Mouse (Mus musculus): ENCODE data around the gene Fut2. TPM values are rescaled to one million over a fixed set of nuclear protein-coding genes. Genes with fewer than 3 reads are reported as not detected.
"Not testable (repeated sequence)": the region's sequence is repeated elsewhere in the genome, so short reads cannot be mapped to it uniquely, and the experiment has no call there.

The Fut2 gene
- polyA plus RNA-seq, 1 experiment = 0.09 TPM

DNA sequence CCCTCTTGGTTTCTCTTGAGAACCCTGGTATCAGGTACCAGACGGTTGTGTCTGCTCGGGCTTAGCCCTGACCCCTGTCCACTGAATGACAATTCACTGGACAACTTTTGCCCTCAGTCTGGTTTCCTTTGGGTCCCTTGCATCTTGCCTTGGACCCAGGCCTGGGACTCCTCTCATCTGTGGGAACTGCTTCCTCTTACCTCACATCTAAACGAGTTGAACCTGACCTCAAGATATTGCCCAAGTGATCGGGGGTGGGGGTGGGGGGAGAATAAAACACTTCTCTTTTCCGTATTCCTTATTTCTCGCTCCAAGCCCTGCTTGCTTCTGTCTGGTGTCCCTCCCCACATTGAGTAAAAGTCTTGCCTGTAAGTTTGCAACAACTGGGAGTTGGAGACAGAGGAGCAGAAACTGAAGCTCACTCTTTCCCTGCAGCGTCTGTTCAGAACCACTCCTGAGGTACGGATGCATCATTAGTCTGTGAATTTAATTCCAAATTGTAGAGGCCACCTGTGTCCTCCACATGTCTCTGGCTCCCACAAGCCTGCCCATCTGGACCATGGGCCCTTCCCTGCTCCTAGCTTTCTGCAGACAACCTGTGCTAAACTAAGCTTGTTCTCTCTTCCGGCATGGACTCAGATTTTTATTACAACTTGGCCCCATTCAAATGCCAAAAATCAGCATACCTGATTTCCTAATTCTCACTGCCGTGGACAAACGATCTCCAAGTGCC, 5.3 kb downstream of the Fut2 start:
- no peak overlapping the region for H3K4me3 ChIP-seq (replicated peaks)
- H3K36me3 ChIP-seq (ENCODE audit: control insufficient read depth) = no peaks in the 10 kb centered on the region

GRCm38 (mm10) chr7:45654424-45655047, 11.7 kb downstream of the Fut2 start:
- no peak overlapping the region for H3K4me3 ChIP-seq (replicated peaks)
- no peaks in the 10 kb centered on the region for H3K9me3 ChIP-seq (ENCODE audit: control insufficient read depth, low read length)
- H3K27me3 ChIP-seq (ENCODE audit: control insufficient read depth) = no peaks in the 10 kb centered on the region
- H3K4me1 ChIP-seq (ENCODE audit: control insufficient read depth) = peaks cover 5% of the 10 kb centered on the region
- H3K36me3 ChIP-seq (ENCODE audit: control insufficient read depth) = no peaks in the 10 kb centered on the region
- no peak for TF ChIP-seq TAL1 (IDR thresholded peaks at IDR 0.05; ENCODE audit: low read length)
- TF ChIP-seq GATA1 (IDR thresholded peaks at IDR 0.05; ENCODE audit: low read length) = no peak

More for the DNA sequence above, 5.3 kb downstream of the Fut2 start:
- peaks cover 4% of the 10 kb centered on the region; the same call in 1 of the 2 replicates for H3K27me3 ChIP-seq (ENCODE audit: control insufficient read depth)
- H3K9me3 ChIP-seq (ENCODE audit: control insufficient read depth, low read length) = no peaks in the 10 kb centered on the region
- H3K4me1 ChIP-seq (ENCODE audit: control insufficient read depth) = no peaks in the 10 kb centered on the region
- no peak for TF ChIP-seq GATA1 (IDR thresholded peaks at IDR 0.05; ENCODE audit: low read length)
- no peak for TF ChIP-seq TAL1 (IDR thresholded peaks at IDR 0.05; ENCODE audit: low read length)

DNA sequence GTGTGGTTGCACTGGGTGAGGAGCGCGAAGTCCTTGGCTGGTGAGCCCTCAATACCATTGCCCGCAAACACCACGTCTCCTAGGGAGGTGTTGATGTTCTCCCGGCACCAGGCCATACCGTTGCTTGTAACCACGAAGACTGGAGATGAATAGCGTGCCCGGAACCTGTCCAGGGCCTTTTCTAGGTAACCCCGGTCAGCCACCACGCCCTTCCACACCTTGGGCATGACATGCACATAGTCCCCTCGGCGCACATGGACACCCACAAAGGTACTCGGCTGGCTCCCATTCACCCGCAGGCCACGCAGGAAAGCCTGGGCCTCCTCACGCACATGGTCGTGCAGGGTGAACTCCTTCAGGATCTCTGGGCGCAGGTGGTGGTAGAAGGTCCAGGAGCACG, 15.7 kb downstream of the Fut2 start:
- H3K36me3 ChIP-seq (ENCODE audit: control insufficient read depth); H3K4me3 ChIP-seq (replicated peaks); H3K4me1 ChIP-seq (ENCODE audit: control insufficient read depth); H3K27me3 ChIP-seq (ENCODE audit: control insufficient read depth); H3K9me3 ChIP-seq (ENCODE audit: control insufficient read depth, low read length): not testable (repeated sequence)

- Histone ChIP-seq H3K27me3 (ENCODE audit: control insufficient read depth) (peaks cover 10% of the 10 kb centered on the region), H3K9me3 (ENCODE audit: control insufficient read depth, low read length) (no peaks in the 10 kb centered on the region), H3K4me1 (ENCODE audit: control insufficient read depth) (peaks cover 2% of the 10 kb centered on the region), H3K4me3 (replicated peaks) (no peak overlapping the region), H3K36me3 (ENCODE audit: control insufficient read depth) (no peaks in the 10 kb centered on the region)
- TF ChIP-seq TAL1 (IDR thresholded peaks at IDR 0.05; ENCODE audit: low read length) = no peak
- no peak for TF ChIP-seq GATA1 (IDR thresholded peaks at IDR 0.05; ENCODE audit: low read length)
Measured at GRCm38 (mm10) chr7:45649351-45649750, 16.8 kb downstream of the Fut2 start.

GRCm38 (mm10) chr7:45646671-45647070, 19.5 kb downstream of the Fut2 start:
- Histone ChIP-seq H3K36me3 (ENCODE audit: control insufficient read depth) (no peaks in the 10 kb centered on the region), H3K4me1 (ENCODE audit: control insufficient read depth) (peaks cover 16% of the 10 kb centered on the region), H3K27me3 (ENCODE audit: control insufficient read depth) (peaks cover 28% of the 10 kb centered on the region), H3K9me3 (ENCODE audit: control insufficient read depth, low read length) (no peaks in the 10 kb centered on the region), H3K4me3 (replicated peaks) (no peak overlapping the region)
- TF ChIP-seq TAL1 (IDR thresholded peaks at IDR 0.05; ENCODE audit: low read length) (no peak), GATA1 (IDR thresholded peaks at IDR 0.05; ENCODE audit: low read length) (no peak)

DNA sequence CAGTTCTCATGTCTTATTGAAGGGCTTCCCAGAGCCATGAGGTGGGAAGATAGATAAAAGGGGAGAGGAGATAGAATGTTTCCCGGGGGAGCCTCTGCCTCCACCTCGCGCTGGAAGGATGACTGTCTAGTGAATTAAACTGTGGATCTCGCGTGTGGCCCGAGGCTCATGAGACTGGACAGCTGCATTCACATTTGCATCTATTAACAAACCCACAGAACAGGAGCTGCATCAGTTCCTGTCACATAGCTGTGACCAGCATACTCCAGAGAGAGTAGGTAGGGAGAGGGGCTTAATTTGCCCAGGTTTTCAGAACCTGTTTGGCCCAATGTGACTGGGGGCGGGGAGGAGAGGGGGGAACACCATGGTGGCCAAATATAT, 20.6 kb downstream of the Fut2 start:
- H3K36me3 ChIP-seq (ENCODE audit: control insufficient read depth) = no peaks in the 10 kb centered on the region
- no peak overlapping the region for H3K4me3 ChIP-seq (replicated peaks)
- H3K4me1 ChIP-seq (ENCODE audit: control insufficient read depth) = peaks cover 16% of the 10 kb centered on the region
- H3K27me3 ChIP-seq (ENCODE audit: control insufficient read depth) = peaks cover 30% of the 10 kb centered on the region
- no peak for TF ChIP-seq GATA1 (IDR thresholded peaks at IDR 0.05; ENCODE audit: low read length)
- no peak for TF ChIP-seq TAL1 (IDR thresholded peaks at IDR 0.05; ENCODE audit: low read length)
- H3K9me3 ChIP-seq (ENCODE audit: control insufficient read depth, low read length) = no peaks in the 10 kb centered on the region

GRCm38 (mm10) chr7:45644872-45645590, 21.2 kb downstream of the Fut2 start:
- TF ChIP-seq GATA1 (IDR thresholded peaks at IDR 0.05; ENCODE audit: low read length) = no peak
- TF ChIP-seq TAL1 (IDR thresholded peaks at IDR 0.05; ENCODE audit: low read length) = no peak
- peaks cover 30% of the 10 kb centered on the region for H3K27me3 ChIP-seq (ENCODE audit: control insufficient read depth)
- H3K4me3 ChIP-seq (replicated peaks) = no peak overlapping the region
- no peaks in the 10 kb centered on the region for H3K9me3 ChIP-seq (ENCODE audit: control insufficient read depth, low read length)
- no peaks in the 10 kb centered on the region for H3K36me3 ChIP-seq (ENCODE audit: control insufficient read depth)
- peaks cover 16% of the 10 kb centered on the region for H3K4me1 ChIP-seq (ENCODE audit: control insufficient read depth)

- TF ChIP-seq GATA1 (IDR thresholded peaks at IDR 0.05; ENCODE audit: low read length) (no peak), TAL1 (IDR thresholded peaks at IDR 0.05; ENCODE audit: low read length) (no peak)
- H3K27me3 ChIP-seq (ENCODE audit: control insufficient read depth) = peaks cover 30% of the 10 kb centered on the region
Measured at GRCm38 (mm10) chr7:45644183-45644582, 22.0 kb downstream of the Fut2 start.

GRCm38 (mm10) chr7:45643441-45644178, 22.6 kb downstream of the Fut2 start:
- H3K9me3 ChIP-seq (ENCODE audit: control insufficient read depth, low read length) = no peaks in the 10 kb centered on the region
- TF ChIP-seq TAL1 (IDR thresholded peaks at IDR 0.05; ENCODE audit: low read length) (no peak), GATA1 (IDR thresholded peaks at IDR 0.05; ENCODE audit: low read length) (no peak)

More at GRCm38 (mm10) chr7:45644183-45644582, 22.0 kb downstream of the Fut2 start:
- Histone ChIP-seq H3K9me3 (ENCODE audit: control insufficient read depth, low read length) (no peaks in the 10 kb centered on the region), H3K36me3 (ENCODE audit: control insufficient read depth) (no peaks in the 10 kb centered on the region), H3K4me1 (ENCODE audit: control insufficient read depth) (peaks cover 16% of the 10 kb centered on the region), H3K4me3 (replicated peaks) (no peak overlapping the region)

More at GRCm38 (mm10) chr7:45643441-45644178, 22.6 kb downstream of the Fut2 start:
- peaks cover 30% of the 10 kb centered on the region for H3K27me3 ChIP-seq (ENCODE audit: control insufficient read depth)
- no peaks in the 10 kb centered on the region for H3K36me3 ChIP-seq (ENCODE audit: control insufficient read depth)
- peak overlapping the region; percentile 28 for H3K4me3 ChIP-seq (replicated peaks)
- peaks cover 16% of the 10 kb centered on the region for H3K4me1 ChIP-seq (ENCODE audit: control insufficient read depth)
